Mouse (Mus musculus) neural tube, embryonic 11.5 days (tissue): ENCODE measurements around the gene Rgs3. TPM values are rescaled to one million over a fixed set of nuclear protein-coding genes. Genes with fewer than 3 reads are reported as not detected.

ENCODE experiments used
- ATAC-seq: fragments of 200-750 bp; cut with Nextera tagmentation; 2 replicates; pipeline ENCODE4 v1.8.0; 2017; ENCODE audit warnings: moderate number of reproducible peaks, mild to moderate bottlenecking, moderate TSS enrichment, moderate library complexity; ENCODE audit not compliant: insufficient read depth, low FRiP score, low TSS enrichment
- DNase-seq: peaks from one replicate; pipeline ENCODE4 v3.0.0-alpha.2; 2015; ENCODE audit warnings: low spot score
- H3K27ac ChIP-seq: fragments of 300-500 bp; sonication (generic); 2 replicates; pipeline ENCODE4 v1.5.1; 2014; ENCODE audit warnings: low read depth, mild to moderate bottlenecking, low read length
- H3K27me3 ChIP-seq: fragments of 300-500 bp; sonication (generic); 2 replicates; pipeline ENCODE4 v1.6.1; 2014; ENCODE audit warnings: mild to moderate bottlenecking, low read length, mixed read lengths; ENCODE audit not compliant: control insufficient read depth, insufficient read depth
- H3K36me3 ChIP-seq: fragments of 300-500 bp; sonication (generic); 2 replicates; pipeline ENCODE4 v1.6.1; 2014; ENCODE audit warnings: mild to moderate bottlenecking, low read length, moderate library complexity, mixed read lengths; ENCODE audit not compliant: control insufficient read depth, insufficient read depth
- H3K4me1 ChIP-seq: fragments of 300-500 bp; sonication (generic); 2 replicates; pipeline ENCODE4 v1.6.1; 2014; ENCODE audit warnings: low read length, mixed read lengths; ENCODE audit not compliant: control insufficient read depth, insufficient read depth
- H3K4me2 ChIP-seq: fragments of 300-500 bp; sonication (generic); 2 replicates; pipeline ENCODE4 v1.6.1; 2014; ENCODE audit warnings: low read depth, mild to moderate bottlenecking, moderate library complexity
- H3K4me3 ChIP-seq: fragments of 300-500 bp; sonication (generic); 2 replicates; pipeline ENCODE4 v1.5.1; 2014; ENCODE audit warnings: low read depth, low read length
- H3K9ac ChIP-seq: fragments of 300-500 bp; sonication (generic); 2 replicates; pipeline ENCODE4 v1.6.1; 2014; ENCODE audit warnings: mild to moderate bottlenecking, low read length
- H3K9me3 ChIP-seq: fragments of 300-500 bp; sonication (generic); 2 replicates; pipeline ENCODE4 v1.6.1; 2016; ENCODE audit warnings: low read length; ENCODE audit not compliant: control insufficient read depth
- WGBS: fragments of 180-500 bp; shearing (Covaris S2); extraction: QIAGEN DNeasy Blood & Tissue Kit; methylation state at CpG from one replicate; pipeline ENCODE4 v1.1.7; 2014; 5-methylcytosine and 5-hydroxymethylcytosine counted together
- polyA plus RNA-seq: library from polyadenylated mRNA; unstranded; fragments of >200 nt; fragmentation: Nextera tagmentation; extraction: Ambion mirVana; gene quantifications from 2 replicates; pipeline ENCODE4 v1.2.1, GENCODE M21; 2014

Rgs3 gene
- polyA plus RNA-seq, 1 experiment from 2014 or later = 29.4 TPM

DNA sequence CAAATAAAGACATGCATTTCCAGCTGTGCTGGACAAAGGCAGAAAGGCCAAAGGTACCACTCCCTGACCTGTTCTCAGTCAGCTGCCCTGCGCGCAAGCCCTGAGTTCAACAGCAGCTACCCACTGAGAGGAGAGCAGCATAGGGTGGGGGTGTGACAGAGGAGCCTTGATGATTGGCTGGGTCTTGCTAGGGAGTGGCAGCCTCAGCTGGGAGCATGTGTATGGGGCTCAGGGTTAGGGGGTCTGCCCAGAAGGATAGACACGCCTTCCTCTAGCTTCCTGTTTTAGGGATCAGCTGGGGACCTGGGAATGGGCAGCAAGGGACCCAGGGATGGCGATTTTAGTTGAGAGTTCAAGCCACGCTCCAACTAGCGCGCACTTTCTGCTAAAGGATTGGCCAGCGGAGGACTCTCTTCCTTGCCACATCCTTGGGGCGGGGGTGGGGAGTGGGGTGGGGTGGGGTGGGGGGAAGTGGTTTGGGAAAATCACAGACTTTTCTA lies 113.9 kb downstream of the Rgs3 start:
- Histone ChIP-seq H3K4me2 (peak overlapping the region; percentile 63), H3K4me3 (peak overlapping the region; percentile 53), H3K27ac (0 out of 2 replicates have a peak overlapping the region, but pooled peaks have one; percentile 44), H3K4me1 (peaks cover 29% of the 10 kb centered on the region), H3K27me3 (no peaks in the 10 kb centered on the region), H3K36me3 (no peaks in the 10 kb centered on the region), H3K9ac (peak overlapping the region; percentile 75), H3K9me3 (no peaks in the 10 kb centered on the region)
- peak; percentile 82 for ATAC-seq
- WGBS = 0% methylated on average over 8 of the region's 9 CpGs
- DNase-seq = peak; percentile 56

- no peaks in the 10 kb centered on the region for H3K9me3 ChIP-seq
- 2% methylated on average over 29 of the region's 30 CpGs for whole genome bisulfite sequencing
- H3K27ac ChIP-seq = 0 out of 2 replicates have a peak overlapping the region, but pooled peaks have one; percentile 44
- ATAC-seq = peak; percentile 70
- peaks cover 32% of the 10 kb centered on the region for H3K4me1 ChIP-seq
- peak overlapping the region; percentile 75 for H3K9ac ChIP-seq
- DNase-seq = peak; percentile 68
- H3K36me3 ChIP-seq = no peaks in the 10 kb centered on the region
- no peaks in the 10 kb centered on the region for H3K27me3 ChIP-seq
- H3K4me2 ChIP-seq = peak overlapping the region; percentile 63
- peak overlapping the region; percentile 53 for H3K4me3 ChIP-seq
Measured at GRCm38 (mm10) chr4:62674031-62674995, 114.7 kb downstream of the Rgs3 start.

DNA sequence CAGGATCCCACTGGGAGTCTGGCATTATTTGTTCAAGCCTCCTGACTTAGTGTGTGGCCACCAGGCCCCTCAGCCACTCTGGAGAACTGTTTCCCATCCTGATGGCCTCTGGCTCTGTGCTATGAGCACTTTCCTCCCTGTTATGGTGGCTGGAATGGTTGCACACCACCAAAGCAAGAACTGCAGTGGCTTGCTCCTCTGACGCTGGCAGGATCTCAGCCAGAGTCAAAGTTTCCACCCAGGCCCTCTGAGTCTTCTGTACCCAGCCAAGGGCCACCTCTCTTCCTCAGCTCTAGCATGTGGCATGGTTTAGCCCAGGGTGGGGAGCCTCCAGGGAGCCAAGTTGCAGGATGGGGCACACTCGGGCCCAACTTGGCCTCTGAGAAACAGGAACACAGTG lies 115.7 kb downstream of the Rgs3 start:
- Histone ChIP-seq H3K4me3 (peak overlapping the region; percentile 53), H3K9me3 (no peaks in the 10 kb centered on the region), H3K27ac (no peak overlapping the region), H3K4me1 (peaks cover 32% of the 10 kb centered on the region), H3K36me3 (no peaks in the 10 kb centered on the region), H3K4me2 (peak overlapping the region; percentile 63), H3K27me3 (no peaks in the 10 kb centered on the region), H3K9ac (no peak overlapping the region)
- ATAC-seq (no peak), DNase-seq (no peak)
- WGBS = 83% methylated on average over 2 of the region's 2 CpGs

DNA sequence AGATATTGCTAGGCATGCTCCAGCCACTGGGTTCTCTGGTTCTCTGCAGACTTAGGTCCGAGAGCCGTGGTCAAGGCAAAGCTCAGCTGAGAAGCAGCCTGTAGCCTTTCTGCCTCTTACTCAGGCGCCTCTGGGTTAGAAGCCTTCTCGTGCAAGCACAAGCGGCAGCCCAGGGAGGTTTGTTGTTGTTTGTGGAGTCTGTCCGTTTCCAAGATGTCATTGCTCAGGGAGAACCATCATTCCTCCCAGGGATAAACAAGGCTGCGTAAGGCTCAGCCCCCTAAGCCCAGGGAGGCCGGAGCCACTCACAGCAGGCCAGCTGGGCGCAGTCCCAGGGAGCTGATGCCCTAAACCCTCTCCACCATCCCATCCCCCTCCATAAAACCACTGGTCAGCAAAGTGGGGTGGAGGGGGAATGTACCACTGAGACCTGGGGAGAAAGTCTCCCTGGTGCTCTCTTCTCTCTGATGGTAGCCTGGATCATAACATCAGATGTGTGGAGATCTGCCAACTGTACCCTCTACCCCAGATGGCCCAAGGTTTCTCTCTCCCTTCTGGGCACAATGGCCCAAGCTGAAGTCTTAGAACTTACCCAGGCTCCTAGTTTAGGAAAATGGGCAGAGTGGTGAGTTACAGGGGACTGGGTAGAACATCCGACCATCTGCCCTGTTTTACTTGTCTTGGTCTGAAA lies 117.5 kb downstream of the Rgs3 start:
- H3K4me3 ChIP-seq = no peak overlapping the region
- no peak overlapping the region for H3K27ac ChIP-seq
- H3K4me1 ChIP-seq = peaks cover 32% of the 10 kb centered on the region
- peak overlapping the region; percentile 63; the same call in 1 of the 2 replicates for H3K4me2 ChIP-seq
- no peak for ATAC-seq
- 48% methylated on average over 10 of the region's 10 CpGs for WGBS
- H3K9ac ChIP-seq = no peak overlapping the region
- DNase-seq = no peak
- no peaks in the 10 kb centered on the region for H3K36me3 ChIP-seq
- no peaks in the 10 kb centered on the region for H3K9me3 ChIP-seq
- no peaks in the 10 kb centered on the region for H3K27me3 ChIP-seq

- WGBS = 88% methylated on average over 9 of the region's 9 CpGs
- no peak for ATAC-seq
- Histone ChIP-seq H3K4me3 (no peak overlapping the region), H3K27ac (no peak overlapping the region), H3K9ac (no peak overlapping the region), H3K36me3 (no peaks in the 10 kb centered on the region), H3K4me2 (no peak overlapping the region), H3K9me3 (no peaks in the 10 kb centered on the region), H3K4me1 (peaks cover 29% of the 10 kb centered on the region), H3K27me3 (no peaks in the 10 kb centered on the region)
- no peak for DNase-seq
Measured at GRCm38 (mm10) chr4:62679157-62679556, 119.5 kb downstream of the Rgs3 start.

- no peak overlapping the region for H3K4me3 ChIP-seq
- DNase-seq (no peak), ATAC-seq (no peak)
- no peaks in the 10 kb centered on the region for H3K9me3 ChIP-seq
- H3K36me3 ChIP-seq = no peaks in the 10 kb centered on the region
- H3K27ac ChIP-seq = no peak overlapping the region
- H3K4me2 ChIP-seq = no peak overlapping the region
- peaks cover 18% of the 10 kb centered on the region for H3K4me1 ChIP-seq
- H3K9ac ChIP-seq = no peak overlapping the region
- WGBS = 86% methylated on average over 11 of the region's 11 CpGs
- H3K27me3 ChIP-seq = no peaks in the 10 kb centered on the region
Measured at GRCm38 (mm10) chr4:62681467-62681866, 121.8 kb downstream of the Rgs3 start.

GRCm38 (mm10) chr4:62682371-62682770 lies 122.7 kb downstream of the Rgs3 start:
- no peaks in the 10 kb centered on the region for H3K36me3 ChIP-seq
- no peaks in the 10 kb centered on the region for H3K9me3 ChIP-seq
- no peaks in the 10 kb centered on the region for H3K27me3 ChIP-seq
- H3K27ac ChIP-seq = no peak overlapping the region
- 88% methylated on average over 8 of the region's 8 CpGs for WGBS
- no peak for DNase-seq
- no peak overlapping the region for H3K4me2 ChIP-seq
- no peak for ATAC-seq
- no peak overlapping the region for H3K4me3 ChIP-seq
- no peak overlapping the region; the same call in 1 of the 2 replicates for H3K9ac ChIP-seq
- H3K4me1 ChIP-seq = peaks cover 12% of the 10 kb centered on the region

DNA sequence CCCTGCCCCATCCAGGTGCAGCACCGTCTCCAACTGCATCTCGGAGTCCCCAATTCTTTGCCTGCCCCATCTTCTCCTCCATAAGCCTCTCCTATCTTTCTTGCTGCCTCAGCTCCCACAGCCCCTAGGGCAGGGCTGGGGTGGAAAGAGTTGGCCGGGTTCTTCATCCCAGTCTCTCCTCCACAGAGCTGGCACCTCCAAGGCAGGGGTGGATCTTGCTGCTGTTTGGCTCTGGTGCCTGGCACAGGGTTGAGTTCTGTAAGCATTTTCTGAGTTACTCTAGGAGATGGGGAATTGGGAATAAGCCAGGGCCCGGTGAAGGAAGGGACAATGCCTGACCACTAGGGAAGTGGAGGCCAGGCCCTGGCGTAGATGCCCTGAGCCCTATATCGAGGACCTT lies 123.5 kb downstream of the Rgs3 start:
- 88% methylated on average over 6 of the region's 6 CpGs for WGBS
- no peak overlapping the region for H3K9ac ChIP-seq
- no peaks in the 10 kb centered on the region for H3K9me3 ChIP-seq
- H3K36me3 ChIP-seq = no peaks in the 10 kb centered on the region
- no peak overlapping the region for H3K4me2 ChIP-seq
- no peak overlapping the region for H3K4me3 ChIP-seq
- H3K4me1 ChIP-seq = peaks cover 8% of the 10 kb centered on the region; the same call in 1 of the 2 replicates
- DNase-seq (no peak), ATAC-seq (no peak)
- H3K27ac ChIP-seq = no peak overlapping the region
- no peaks in the 10 kb centered on the region for H3K27me3 ChIP-seq
